Comparison of ENCODE assay signal across 31 mouse cellular contexts in the genomic region with DNA sequence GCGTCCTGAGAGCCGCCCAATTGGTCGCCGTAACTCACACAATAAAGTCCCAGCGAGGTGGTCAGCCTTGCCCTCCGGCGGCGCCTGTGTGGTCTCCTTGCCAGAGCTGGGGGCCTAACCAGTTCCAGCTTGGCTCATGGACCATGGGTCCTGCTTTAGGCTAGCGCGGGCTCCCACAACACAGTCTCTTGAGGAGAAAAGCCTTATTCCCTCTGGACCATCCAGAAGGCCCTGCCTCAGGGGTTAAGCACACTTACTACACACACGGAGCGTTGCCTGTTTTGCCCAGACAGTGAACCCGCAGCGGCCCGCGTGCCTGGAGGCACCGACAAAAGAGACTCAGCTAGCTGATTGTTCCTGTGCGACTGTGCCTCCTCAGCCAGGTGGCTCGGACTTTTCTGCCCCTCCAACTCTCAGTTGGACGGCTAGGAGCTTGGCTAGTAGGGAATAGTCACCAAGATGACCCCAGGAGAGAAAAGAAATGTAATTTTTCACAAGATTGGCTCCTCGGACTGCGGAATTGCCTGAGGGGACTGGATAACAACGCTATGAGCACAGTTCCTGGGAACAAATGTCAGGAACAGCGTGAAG. TPM values are rescaled to one million over a fixed set of nuclear protein-coding genes. Genes with fewer than 3 reads are reported as not detected.
DNase-seq lines count a peak whose midpoint lies in the region; ATAC-seq lines count a peak whose summit lies in the region.
"Had no signal": no experiment of that assay in that cellular context is flagged by ENCODE, and none has a peak within 500 bp of the region (broad histone marks: within the 10 kb centered on the region; RNA-seq: fewer than 3 reads in every experiment).

No protein-coding gene starts in this region.

- H3K27me3 ChIP-seq in liver, embryonic 11.5 days (replicated peaks; ENCODE audit: control insufficient read depth, insufficient read depth, low read length): peaks cover 99% of the 10 kb centered on the region
- H3K27me3 ChIP-seq in liver, embryonic 12.5 days (replicated peaks): peaks cover 99% of the 10 kb centered on the region
- peaks cover 59% of the 10 kb centered on the region for H3K27me3 ChIP-seq in limb, embryonic 15.5 days

- no peaks in the 10 kb centered on the region for H3K36me3 ChIP-seq in liver, embryonic 11.5 days (ENCODE audit: control insufficient read depth, insufficient read depth, low read length)
- no peaks in the 10 kb centered on the region for H3K36me3 ChIP-seq in liver, embryonic 12.5 days
- no peaks in the 10 kb centered on the region for H3K36me3 ChIP-seq in limb, embryonic 15.5 days
- H3K36me3 ChIP-seq: midbrain, embryonic 12.5 days; stomach, embryonic 15.5 days had no signal

- H3K4me3 ChIP-seq in liver, embryonic 11.5 days (ENCODE audit: low read depth, low read length): no peak overlapping the region
- no peak overlapping the region for H3K4me3 ChIP-seq in liver, embryonic 12.5 days
- peak overlapping the region; percentile 45 for H3K4me3 ChIP-seq in limb, embryonic 15.5 days
- H3K4me3 ChIP-seq: midbrain, embryonic 12.5 days had no signal

- 5% methylated on average over 24 of the region's 24 CpGs for WGBS in liver, embryonic 11.5 days
- WGBS in liver, embryonic 12.5 days (ENCODE audit: insufficient replicate concordance): 2% methylated on average over 24 of the region's 24 CpGs
- WGBS in limb, embryonic 15.5 days: 7% methylated on average over 24 of the region's 24 CpGs

- H3K9ac ChIP-seq in liver, embryonic 11.5 days (ENCODE audit: low read depth, low read length): no peak overlapping the region
- no peak overlapping the region for H3K9ac ChIP-seq in liver, embryonic 12.5 days
- no peak overlapping the region for H3K9ac ChIP-seq in limb, embryonic 15.5 days
- H3K9ac ChIP-seq: forebrain, postnatal 0 days; liver, postnatal 0 days; midbrain, embryonic 12.5 days; stomach, embryonic 15.5 days had no signal

- DNase-seq in heart, adult 11 months: peak; percentile 80
- DNase-seq in heart, adult 8-10 months (ENCODE audit: low spot score): no peak
- peak; percentile 36 for DNase-seq in liver, embryonic 11.5 days (ENCODE audit: low spot score)
- peak; percentile 82 for DNase-seq in forelimb bud, embryonic 11.5 days (ENCODE audit: low read depth, low spot score)
- no peak for DNase-seq in ovary, postnatal 14 days (ENCODE audit: low spot score)
- DNase-seq: adrenal gland, postnatal 25 days; cerebellum, adult 8-10 months; cerebellum, postnatal 36 days; embryo, embryonic 11 days; forebrain, postnatal 0 days; gastrocnemius, postnatal 36 days; kidney, adult 11 months; kidney, postnatal 14 days; liver; liver, postnatal 0 days; thymus, postnatal 25 days had no signal

- H3K4me1 ChIP-seq in liver, embryonic 11.5 days (replicated peaks; ENCODE audit: control insufficient read depth, insufficient read depth, low read length): no peaks in the 10 kb centered on the region
- 0 out of 2 replicates have a peak, but pooled peaks cover 4% of the 10 kb centered on the region for H3K4me1 ChIP-seq in liver, embryonic 12.5 days
- H3K4me1 ChIP-seq in limb, embryonic 15.5 days: peaks cover 31% of the 10 kb centered on the region

- H3K9me3 ChIP-seq in liver, embryonic 11.5 days (ENCODE audit: control insufficient read depth, low read length): no peaks in the 10 kb centered on the region
- H3K9me3 ChIP-seq in liver, embryonic 12.5 days (replicated peaks): no peaks in the 10 kb centered on the region
- no peaks in the 10 kb centered on the region for H3K9me3 ChIP-seq in limb, embryonic 15.5 days
- H3K9me3 ChIP-seq: midbrain, embryonic 12.5 days; stomach, embryonic 15.5 days had no signal

- ATAC-seq in liver, embryonic 11.5 days (replicated peaks; ENCODE audit: low FRiP score): no peak
- ATAC-seq in liver, embryonic 12.5 days: no peak
- ATAC-seq in limb, embryonic 15.5 days (ENCODE audit: insufficient number of reproducible peaks, low FRiP score, low TSS enrichment, low read depth): no peak
- ATAC-seq: CD4-positive, CD25-positive, alpha-beta regulatory T cell, adult 4 months; forebrain, postnatal 0 days; hindbrain, postnatal 0 days; liver, postnatal 0 days had no signal

- no peak overlapping the region for H3K27ac ChIP-seq in liver, embryonic 11.5 days (ENCODE audit: low read depth, low read length)
- no peak overlapping the region for H3K27ac ChIP-seq in liver, embryonic 12.5 days
- H3K27ac ChIP-seq in limb, embryonic 15.5 days: peak overlapping the region; percentile 92
- H3K27ac ChIP-seq: hindbrain, postnatal 0 days; macrophage; midbrain, embryonic 12.5 days; stomach, embryonic 15.5 days had no signal

- H3K4me2 ChIP-seq in liver, embryonic 11.5 days: no peak overlapping the region
- H3K4me2 ChIP-seq in liver, embryonic 12.5 days: no peak overlapping the region
- H3K4me2 ChIP-seq in limb, embryonic 15.5 days: peak overlapping the region; percentile 65
- H3K4me2 ChIP-seq: midbrain, embryonic 12.5 days; stomach, embryonic 15.5 days had no signal

RNA-seq across cellular contexts. Expression of a gene that starts 0.9 kb away (rescaled TPM):
- not detected for total RNA-seq in heart, adult 8-10 months (2022)
- 0.12 and 0.49 TPM in 2 replicates for polyA plus RNA-seq in liver, embryonic 11.5 days (2014; fragmentation: Nextera tagmentation; extraction: Ambion mirVana)
- polyA plus RNA-seq in liver, embryonic 12.5 days (2016; fragmentation: Nextera tagmentation; extraction: Ambion mirVana): not detected in 2 replicates
- polyA plus RNA-seq in limb, embryonic 15.5 days (2015; fragmentation: Nextera tagmentation; extraction: Ambion mirVana): 27.0 and 30.6 TPM in 2 replicates
- total RNA-seq: adrenal gland, postnatal 25 days; forebrain, postnatal 0 days; gastrocnemius, postnatal 36 days; hematopoietic stem cell, adult 5-6 weeks; hindbrain, postnatal 0 days; layer of hippocampus, adult 18-20 months; layer of hippocampus, postnatal 14 days; monocyte, adult 5-6 weeks had no signal
- polyA plus RNA-seq: brain, embryonic 14.5 days; CD4-positive, CD25-positive, alpha-beta regulatory T cell, adult 4 months; embryonic facial prominence, embryonic 14.5 days; forebrain, postnatal 0 days; heart, postnatal 0 days; hindbrain, postnatal 0 days; liver, postnatal 0 days; lung, postnatal 0 days; macrophage; midbrain, embryonic 12.5 days had no signal

RNA-seq across cellular contexts. Expression of a gene that starts 5.4 kb away (rescaled TPM):
- not detected for total RNA-seq in heart, adult 8-10 months (2022)
- polyA plus RNA-seq in liver, embryonic 11.5 days (2014; fragmentation: Nextera tagmentation; extraction: Ambion mirVana): 0.14 and 0.44 TPM in 2 replicates
- not detected in 2 replicates for polyA plus RNA-seq in liver, embryonic 12.5 days (2016; fragmentation: Nextera tagmentation; extraction: Ambion mirVana)
- polyA plus RNA-seq in limb, embryonic 15.5 days (2015; fragmentation: Nextera tagmentation; extraction: Ambion mirVana): 7.1 and 10.3 TPM in 2 replicates
- total RNA-seq: adrenal gland, postnatal 25 days; forebrain, postnatal 0 days; gastrocnemius, postnatal 36 days; hematopoietic stem cell, adult 5-6 weeks; hindbrain, postnatal 0 days; layer of hippocampus, adult 18-20 months; layer of hippocampus, postnatal 14 days; monocyte, adult 5-6 weeks had no signal
- polyA plus RNA-seq: brain, embryonic 14.5 days; CD4-positive, CD25-positive, alpha-beta regulatory T cell, adult 4 months; embryonic facial prominence, embryonic 14.5 days; forebrain, postnatal 0 days; heart, postnatal 0 days; hindbrain, postnatal 0 days; liver, postnatal 0 days; lung, postnatal 0 days; macrophage; midbrain, embryonic 12.5 days had no signal

RNA-seq across cellular contexts. Expression of a gene that starts 5.8 kb away (rescaled TPM):
- not detected for total RNA-seq in heart, adult 8-10 months (2022)
- polyA plus RNA-seq in liver, embryonic 11.5 days (2014; fragmentation: Nextera tagmentation; extraction: Ambion mirVana): 0.06 and 0.45 TPM in 2 replicates
- polyA plus RNA-seq in liver, embryonic 12.5 days (2016; fragmentation: Nextera tagmentation; extraction: Ambion mirVana): 0.10 TPM in 1 of 2 replicates, not detected in the other
- polyA plus RNA-seq in limb, embryonic 15.5 days (2015; fragmentation: Nextera tagmentation; extraction: Ambion mirVana): 20.8 and 32.3 TPM in 2 replicates
- total RNA-seq: adrenal gland, postnatal 25 days; forebrain, postnatal 0 days; gastrocnemius, postnatal 36 days; hematopoietic stem cell, adult 5-6 weeks; layer of hippocampus, adult 18-20 months; layer of hippocampus, postnatal 14 days; monocyte, adult 5-6 weeks had no signal
- polyA plus RNA-seq: CD4-positive, CD25-positive, alpha-beta regulatory T cell, adult 4 months; embryonic facial prominence, embryonic 14.5 days; forebrain, postnatal 0 days; heart, postnatal 0 days; hindbrain, postnatal 0 days; liver, postnatal 0 days; lung, postnatal 0 days; macrophage; midbrain, embryonic 12.5 days; stomach, embryonic 15.5 days had no signal

RNA-seq across cellular contexts. Expression of a gene that starts 14.6 kb away (rescaled TPM):
- total RNA-seq in heart, adult 8-10 months (2022): not detected
- 0.12 TPM in 1 of 2 replicates, not detected in the other for polyA plus RNA-seq in liver, embryonic 11.5 days (2014; fragmentation: Nextera tagmentation; extraction: Ambion mirVana)
- polyA plus RNA-seq in liver, embryonic 12.5 days (2016; fragmentation: Nextera tagmentation; extraction: Ambion mirVana): not detected in 2 replicates
- 0.96 and 1.4 TPM in 2 replicates for polyA plus RNA-seq in limb, embryonic 15.5 days (2015; fragmentation: Nextera tagmentation; extraction: Ambion mirVana)
- total RNA-seq: adrenal gland, postnatal 25 days; forebrain, postnatal 0 days; gastrocnemius, postnatal 36 days; hematopoietic stem cell, adult 5-6 weeks; layer of hippocampus, adult 18-20 months; layer of hippocampus, postnatal 14 days; monocyte, adult 5-6 weeks had no signal
- polyA plus RNA-seq: CD4-positive, CD25-positive, alpha-beta regulatory T cell, adult 4 months; embryonic facial prominence, embryonic 14.5 days; forebrain, postnatal 0 days; heart, postnatal 0 days; liver, postnatal 0 days; lung, postnatal 0 days; macrophage; stomach, embryonic 15.5 days had no signal

RNA-seq across cellular contexts. Expression of a gene that starts 17.8 kb away (rescaled TPM):
- under 1 TPM in 1 of 4 experiments, not detected in 3; 0.12 TPM for total RNA-seq in heart, adult 8-10 months (2022)
- 0.09 and 0.30 TPM in 2 replicates for polyA plus RNA-seq in liver, embryonic 11.5 days (2014; fragmentation: Nextera tagmentation; extraction: Ambion mirVana)
- polyA plus RNA-seq in liver, embryonic 12.5 days (2016; fragmentation: Nextera tagmentation; extraction: Ambion mirVana): not detected in 2 replicates
- polyA plus RNA-seq in limb, embryonic 15.5 days (2015; fragmentation: Nextera tagmentation; extraction: Ambion mirVana): 12.4 and 14.5 TPM in 2 replicates
- total RNA-seq: adrenal gland, postnatal 25 days; forebrain, postnatal 0 days; hematopoietic stem cell, adult 5-6 weeks; hindbrain, postnatal 0 days; layer of hippocampus, adult 18-20 months; layer of hippocampus, postnatal 14 days; monocyte, adult 5-6 weeks had no signal
- polyA plus RNA-seq: CD4-positive, CD25-positive, alpha-beta regulatory T cell, adult 4 months; forebrain, postnatal 0 days; heart, postnatal 0 days; hindbrain, postnatal 0 days; liver, postnatal 0 days; macrophage; midbrain, embryonic 12.5 days had no signal

Comparison
In these comparisons a context has a peak if more than half of its experiments do, and no peak if none do; other contexts are left out.
1. DNase-seq: peak in heart, adult 11 months (single experiment), liver, embryonic 11.5 days (single experiment) and forelimb bud, embryonic 11.5 days (single experiment); none in heart, adult 8-10 months (single experiment) and ovary, postnatal 14 days (single experiment).
2. RNA of a gene that starts 0.9 kb away (polyA plus RNA-seq): 27.0 to 30.6 TPM in limb, embryonic 15.5 days; 0.12 to 0.49 TPM in liver, embryonic 11.5 days and not detected in liver, embryonic 12.5 days; every median in the first group is over 10 times any median in the second.
3. RNA of a gene that starts 5.8 kb away (polyA plus RNA-seq): 20.8 to 32.3 TPM in limb, embryonic 15.5 days; 0.06 to 0.45 TPM in liver, embryonic 11.5 days and 0.10 TPM in liver, embryonic 12.5 days; every median in the first group is over 10 times any median in the second.